Mouse (Mus musculus): ENCODE measurements around the gene Gjb5.

Gene Gjb5

DNA sequence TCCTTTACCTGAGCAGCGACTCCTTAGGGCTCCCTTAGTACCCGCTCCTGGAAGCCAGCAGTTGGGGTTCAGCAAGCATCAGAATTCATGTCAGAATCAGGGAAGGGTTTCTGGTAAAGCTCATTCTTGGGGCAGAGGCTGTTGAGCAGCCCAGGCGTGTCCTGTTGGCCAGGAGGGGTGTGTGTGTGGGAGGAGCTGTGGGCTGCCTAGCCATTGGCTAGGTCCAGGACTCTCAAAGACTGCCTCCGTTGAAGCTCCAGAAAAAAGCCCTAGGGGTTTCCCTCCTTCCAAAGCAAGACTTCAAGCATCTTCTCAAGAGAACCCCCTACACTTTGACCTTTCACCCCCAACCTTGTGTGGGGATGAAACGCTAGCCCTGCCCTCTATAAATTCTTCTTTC, at the start of gene Gjb5:
Gene Gjb5, minus strand, starts transcription at position 164 of the 400 bp plus-strand sequence.
- H3K4me3 ChIP-seq (replicated peaks; ENCODE audit: low read length) = peak within 1 kb of the TSS; percentile 78
- TF ChIP-seq NANOG (IDR thresholded peaks at IDR 0.05; ENCODE audit: borderline replicate concordance, low read length) = no peak
- TF ChIP-seq CTCF (conservative IDR thresholded peaks at IDR 0.05; ENCODE audit: low read length) = no peak
- no peak for TF ChIP-seq POU5F1 (IDR thresholded peaks at IDR 0.05; ENCODE audit: borderline replicate concordance, low read length)
- 0 out of 2 replicates have a peak, but pooled peaks cover 3% of the 10 kb centered on the region for H3K27me3 ChIP-seq (ENCODE audit: insufficient read depth, low read length)
- H3K4me1 ChIP-seq (replicated peaks; ENCODE audit: low read depth, low read length) = peaks cover 98% of the 10 kb centered on the region
- no peaks in the 10 kb centered on the region for H3K9me3 ChIP-seq (ENCODE audit: low read length)
- H3K36me3 ChIP-seq (ENCODE audit: insufficient read depth, low read length) = peaks cover 27% of the 10 kb centered on the region

DNA sequence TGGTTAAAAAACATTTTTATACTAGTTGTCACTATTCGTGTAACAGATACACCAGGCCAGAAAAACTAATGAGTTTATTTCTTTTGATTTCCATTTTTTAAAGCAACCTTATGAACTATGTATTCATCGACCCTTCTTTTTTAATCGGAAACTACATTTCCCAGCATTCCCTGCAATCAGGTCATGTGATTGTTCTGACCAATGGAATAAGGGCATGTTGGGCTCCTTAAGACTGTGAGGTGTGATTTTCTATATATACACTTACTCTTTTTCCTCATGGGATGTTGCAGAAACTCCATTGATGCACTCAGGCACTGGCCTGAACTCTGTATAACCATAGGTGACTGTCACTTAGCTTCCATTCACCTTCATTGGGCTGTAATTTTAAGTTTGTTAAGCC, 44.6 kb upstream of the Gjb5 start:
- no peaks in the 10 kb centered on the region for H3K9me3 ChIP-seq (ENCODE audit: low read length)
- 0 out of 2 replicates have a peak, but pooled peaks cover 3% of the 10 kb centered on the region for H3K27me3 ChIP-seq (ENCODE audit: insufficient read depth, low read length)
- H3K4me1 ChIP-seq (replicated peaks; ENCODE audit: low read depth, low read length) = no peaks in the 10 kb centered on the region; the same call in 1 of the 2 replicates
- H3K4me3 ChIP-seq (replicated peaks; ENCODE audit: low read length) = no peak overlapping the region
- TF ChIP-seq POU5F1 (IDR thresholded peaks at IDR 0.05; ENCODE audit: borderline replicate concordance, low read length) (no peak), CTCF (conservative IDR thresholded peaks at IDR 0.05; ENCODE audit: low read length) (no peak), NANOG (IDR thresholded peaks at IDR 0.05; ENCODE audit: borderline replicate concordance, low read length) (no peak)
- no peaks in the 10 kb centered on the region for H3K36me3 ChIP-seq (ENCODE audit: insufficient read depth, low read length)

DNA sequence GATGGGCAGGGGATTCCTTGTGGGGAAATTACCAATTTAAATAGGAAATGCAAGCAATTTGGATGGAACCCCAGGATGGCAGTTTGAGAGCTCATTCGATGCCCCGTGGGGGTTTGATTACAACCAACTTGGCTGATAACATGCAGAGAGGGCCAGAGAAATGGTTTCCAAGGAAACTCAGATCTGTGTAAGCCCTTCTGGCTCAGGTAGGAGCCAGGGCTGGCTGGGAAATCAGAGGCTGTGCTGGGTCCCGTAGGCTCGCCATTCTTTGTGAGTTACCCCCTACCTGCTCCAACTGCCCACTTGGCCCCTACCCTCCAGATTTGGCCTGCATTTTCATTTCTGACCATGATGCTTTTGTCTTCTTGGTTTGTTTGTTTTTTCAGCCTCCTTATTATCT, 44.2 kb upstream of the Gjb5 start:
- no peaks in the 10 kb centered on the region for H3K9me3 ChIP-seq (ENCODE audit: low read length)
- TF ChIP-seq POU5F1 (IDR thresholded peaks at IDR 0.05; ENCODE audit: borderline replicate concordance, low read length) (no peak), CTCF (conservative IDR thresholded peaks at IDR 0.05; ENCODE audit: low read length) (no peak), NANOG (IDR thresholded peaks at IDR 0.05; ENCODE audit: borderline replicate concordance, low read length) (no peak)
- H3K4me1 ChIP-seq (replicated peaks; ENCODE audit: low read depth, low read length) = no peaks in the 10 kb centered on the region; the same call in 1 of the 2 replicates
- H3K27me3 ChIP-seq (ENCODE audit: insufficient read depth, low read length) = peaks cover 3% of the 10 kb centered on the region; the same call in 1 of the 2 replicates
- H3K36me3 ChIP-seq (ENCODE audit: insufficient read depth, low read length) = no peaks in the 10 kb centered on the region
- no peak overlapping the region for H3K4me3 ChIP-seq (replicated peaks; ENCODE audit: low read length)

DNA sequence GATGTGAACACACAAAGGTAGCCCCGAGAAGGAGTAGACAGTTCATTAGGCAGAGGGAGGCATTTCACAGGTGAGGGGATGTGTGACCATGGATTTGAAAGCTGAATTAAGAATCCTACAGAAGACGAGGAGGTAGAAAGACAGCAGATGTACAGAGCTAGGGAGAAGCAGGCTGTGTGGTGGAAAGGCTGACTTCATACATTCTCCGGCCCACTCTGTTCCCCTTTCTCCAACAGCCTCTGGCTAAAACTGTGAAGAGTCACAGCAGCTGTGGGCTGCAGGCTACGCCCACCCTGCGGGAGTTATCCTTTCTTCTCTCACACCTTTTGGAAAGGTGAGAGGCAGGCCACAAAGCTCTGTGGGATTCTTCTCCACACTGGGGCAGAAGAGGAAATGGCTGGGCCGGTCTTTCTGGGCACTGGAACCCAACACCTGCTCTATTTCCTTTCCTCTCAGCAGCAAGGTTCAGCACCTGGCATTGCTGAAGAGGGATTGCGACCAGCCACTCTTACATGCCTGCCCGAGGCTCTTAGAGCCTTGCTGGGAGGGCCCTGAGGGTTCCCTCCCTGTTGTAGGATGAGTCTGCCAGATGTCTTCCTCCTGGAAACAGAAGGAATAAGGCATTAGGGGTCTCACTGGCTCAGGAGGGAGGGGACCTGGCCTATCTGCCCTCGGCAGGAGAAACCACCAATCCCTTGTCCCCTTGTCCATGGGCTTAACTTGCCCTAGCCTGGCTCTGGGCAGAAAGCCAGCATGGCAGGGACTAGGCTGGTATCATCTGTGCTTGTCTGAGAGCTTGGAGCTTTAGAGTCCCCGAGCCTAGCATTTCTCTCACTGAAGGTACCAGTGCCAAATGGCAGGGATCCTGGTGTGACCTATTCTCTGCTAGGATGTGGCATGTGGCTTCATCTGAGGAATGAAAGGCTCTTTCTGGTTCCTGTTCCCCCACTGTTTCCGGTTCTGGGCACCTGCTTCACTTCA, 42.5 kb upstream of the Gjb5 start:
- TF ChIP-seq NANOG (IDR thresholded peaks at IDR 0.05; ENCODE audit: borderline replicate concordance, low read length) = no peak
- no peak for TF ChIP-seq CTCF (conservative IDR thresholded peaks at IDR 0.05; ENCODE audit: low read length)
- no peak overlapping the region for H3K4me3 ChIP-seq (replicated peaks; ENCODE audit: low read length)

DNA sequence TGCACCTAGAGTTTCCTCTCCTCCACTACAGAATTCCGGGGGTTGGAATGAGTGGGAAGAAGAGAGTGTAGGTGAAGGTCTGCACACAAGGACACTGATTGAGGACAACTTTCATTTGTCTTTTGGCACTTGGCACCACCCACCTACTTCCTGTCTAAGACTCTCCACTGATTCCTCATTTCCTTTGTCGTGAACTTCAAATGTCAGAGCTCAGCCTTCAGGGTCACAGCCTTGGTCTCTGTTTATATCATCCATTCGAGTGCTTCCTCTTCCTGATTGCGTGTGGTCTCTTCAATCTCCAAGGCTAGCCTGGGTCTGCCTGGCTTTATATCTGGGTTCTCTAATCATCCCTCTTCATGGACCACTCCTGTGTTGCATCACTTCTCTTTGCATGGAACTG, 37.6 kb upstream of the Gjb5 start:
- no peak for TF ChIP-seq CTCF (conservative IDR thresholded peaks at IDR 0.05; ENCODE audit: low read length)
- TF ChIP-seq NANOG (IDR thresholded peaks at IDR 0.05; ENCODE audit: borderline replicate concordance, low read length) = no peak
- TF ChIP-seq POU5F1 (IDR thresholded peaks at IDR 0.05; ENCODE audit: borderline replicate concordance, low read length) = no peak
- peaks cover 8% of the 10 kb centered on the region for H3K27me3 ChIP-seq (ENCODE audit: insufficient read depth, low read length)
- no peak overlapping the region for H3K4me3 ChIP-seq (replicated peaks; ENCODE audit: low read length)
- peaks cover 6% of the 10 kb centered on the region for H3K9me3 ChIP-seq (ENCODE audit: low read length)
- H3K4me1 ChIP-seq (replicated peaks; ENCODE audit: low read depth, low read length) = no peaks in the 10 kb centered on the region; the same call in 1 of the 2 replicates
- no peaks in the 10 kb centered on the region for H3K36me3 ChIP-seq (ENCODE audit: insufficient read depth, low read length)

More for the DNA sequence above, 42.5 kb upstream of the Gjb5 start:
- Histone ChIP-seq H3K36me3 (ENCODE audit: insufficient read depth, low read length) (no peaks in the 10 kb centered on the region), H3K9me3 (ENCODE audit: low read length) (no peaks in the 10 kb centered on the region), H3K4me1 (replicated peaks; ENCODE audit: low read depth, low read length) (no peaks in the 10 kb centered on the region; the same call in 1 of the 2 replicates), H3K27me3 (ENCODE audit: insufficient read depth, low read length) (no peaks in the 10 kb centered on the region; the same call in 1 of the 2 replicates)

DNA sequence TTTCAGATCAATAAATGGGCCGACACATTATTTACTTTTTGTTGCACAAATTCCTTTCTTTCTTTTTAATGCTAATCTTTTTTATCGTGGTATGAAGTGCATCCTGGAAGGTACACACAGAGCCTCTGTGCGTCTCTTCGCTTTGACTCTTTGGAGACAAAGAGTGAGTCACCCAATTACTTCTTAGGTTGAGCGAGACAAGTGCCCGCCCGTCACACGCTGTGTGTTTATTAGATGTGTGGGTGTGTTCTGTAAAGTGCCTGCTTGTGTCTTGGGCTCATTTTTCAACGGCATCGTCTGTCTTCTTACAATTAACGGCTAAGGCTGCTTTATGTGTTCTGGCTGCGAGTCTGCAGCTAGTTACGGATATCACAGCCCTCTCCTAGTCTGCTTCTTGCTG, 31.7 kb upstream of the Gjb5 start:
- 0 out of 2 replicates have a peak, but pooled peaks cover 2% of the 10 kb centered on the region for H3K27me3 ChIP-seq (ENCODE audit: insufficient read depth, low read length)
- H3K4me1 ChIP-seq (replicated peaks; ENCODE audit: low read depth, low read length) = no peaks in the 10 kb centered on the region
- no peak overlapping the region for H3K4me3 ChIP-seq (replicated peaks; ENCODE audit: low read length)
- TF ChIP-seq CTCF (conservative IDR thresholded peaks at IDR 0.05; ENCODE audit: low read length) = no peak
- TF ChIP-seq NANOG (IDR thresholded peaks at IDR 0.05; ENCODE audit: borderline replicate concordance, low read length) = no peak
- no peaks in the 10 kb centered on the region for H3K36me3 ChIP-seq (ENCODE audit: insufficient read depth, low read length)
- peaks cover 6% of the 10 kb centered on the region for H3K9me3 ChIP-seq (ENCODE audit: low read length)

DNA sequence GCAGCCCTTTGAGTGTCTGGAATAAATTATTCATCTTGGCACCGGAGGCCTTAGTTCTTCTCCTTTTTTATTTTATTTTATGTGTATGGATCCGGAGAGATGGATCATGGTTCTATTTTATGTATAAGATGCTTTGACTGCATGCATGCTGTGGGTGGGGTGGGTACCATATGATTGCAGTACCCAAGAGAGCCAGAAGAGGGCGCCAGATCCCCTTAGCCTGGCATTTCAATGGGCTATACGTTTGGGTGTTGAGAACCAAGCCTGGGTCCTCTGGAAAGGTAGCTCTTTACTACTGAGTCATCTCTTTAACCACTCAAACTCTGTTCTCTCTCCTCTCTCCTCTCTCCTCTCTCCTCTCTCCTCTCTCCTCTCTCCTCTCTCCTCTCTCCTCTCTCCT, 19.4 kb upstream of the Gjb5 start:
- Histone ChIP-seq H3K9me3 (ENCODE audit: low read length) (no peaks in the 10 kb centered on the region), H3K36me3 (ENCODE audit: insufficient read depth, low read length) (no peaks in the 10 kb centered on the region), H3K27me3 (ENCODE audit: insufficient read depth, low read length) (no peaks in the 10 kb centered on the region), H3K4me3 (replicated peaks; ENCODE audit: low read length) (no peak overlapping the region), H3K4me1 (replicated peaks; ENCODE audit: low read depth, low read length) (peaks cover 36% of the 10 kb centered on the region)
- TF ChIP-seq POU5F1 (IDR thresholded peaks at IDR 0.05; ENCODE audit: borderline replicate concordance, low read length) (no peak), CTCF (conservative IDR thresholded peaks at IDR 0.05; ENCODE audit: low read length) (peak; percentile 91)

DNA sequence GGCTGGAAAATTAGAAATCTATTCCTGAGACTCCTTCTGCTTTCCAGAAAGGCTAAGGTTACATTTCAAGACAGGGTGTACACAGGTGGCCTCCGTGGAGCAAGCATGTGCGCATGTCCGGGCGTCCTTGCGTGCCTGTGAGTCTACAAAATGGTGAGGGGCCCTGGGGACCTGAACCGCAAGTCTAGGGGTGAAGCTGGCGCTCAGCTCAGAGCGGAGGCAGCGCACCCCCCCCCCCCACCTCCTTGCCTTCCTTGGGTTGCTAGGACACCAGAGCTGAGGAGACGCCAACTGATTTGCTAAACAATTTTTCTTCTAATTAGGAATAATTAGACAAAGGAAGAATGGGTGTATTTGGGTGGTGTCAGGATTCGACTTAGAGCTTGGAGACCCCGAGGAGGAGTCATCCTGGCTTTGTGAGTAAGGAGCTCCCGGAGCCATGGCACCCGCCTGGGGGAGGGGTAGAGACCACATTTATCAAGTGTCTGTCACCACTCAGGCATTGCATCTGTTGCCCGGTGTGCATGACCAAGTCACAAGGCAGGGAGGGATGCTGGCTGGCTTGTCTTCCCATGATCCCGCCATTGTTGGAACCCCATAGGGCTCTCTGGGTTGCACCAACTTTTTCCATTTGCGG, 17.7 kb upstream of the Gjb5 start:
- Histone ChIP-seq H3K27me3 (ENCODE audit: insufficient read depth, low read length) (no peaks in the 10 kb centered on the region), H3K36me3 (ENCODE audit: insufficient read depth, low read length) (no peaks in the 10 kb centered on the region), H3K9me3 (ENCODE audit: low read length) (no peaks in the 10 kb centered on the region), H3K4me1 (replicated peaks; ENCODE audit: low read depth, low read length) (peaks cover 48% of the 10 kb centered on the region), H3K4me3 (replicated peaks; ENCODE audit: low read length) (peak overlapping the region; percentile 23; the same call in 1 of the 2 replicates)
- TF ChIP-seq POU5F1 (IDR thresholded peaks at IDR 0.05; ENCODE audit: borderline replicate concordance, low read length) = no peak
- no peak for TF ChIP-seq CTCF (conservative IDR thresholded peaks at IDR 0.05; ENCODE audit: low read length)
- TF ChIP-seq NANOG (IDR thresholded peaks at IDR 0.05; ENCODE audit: borderline replicate concordance, low read length) = no peak
